Mouse (Mus musculus): ENCODE data around the gene Zfp511. TPM values are rescaled to one million over a fixed set of nuclear protein-coding genes. Genes with fewer than 3 reads are reported as not detected.
A peak's percentile ranks its signal among the peaks of the same experiment; 100 is the strongest.

Zfp511 gene
- total RNA-seq, 1 experiment, result 27.1 TPM

DNA sequence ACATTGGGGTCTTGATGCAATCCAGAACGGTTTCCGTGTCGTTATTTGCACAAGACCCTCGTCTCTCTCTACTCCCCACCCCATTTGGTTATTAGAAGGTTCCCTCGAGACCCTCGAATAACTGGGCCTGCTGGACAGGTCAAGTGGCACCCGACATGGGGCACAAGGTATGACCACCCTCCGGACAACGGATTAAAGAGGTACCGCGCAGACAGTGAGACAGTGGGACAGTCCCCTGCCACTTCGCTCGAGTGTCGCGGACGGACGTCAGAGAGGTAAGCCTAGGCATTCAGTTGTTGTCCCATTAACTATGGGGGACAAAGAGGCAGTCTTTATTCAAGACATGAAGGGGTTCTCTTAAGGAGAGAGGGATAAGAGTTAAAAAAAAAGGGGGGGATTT lies 24.9 kb upstream of the Zfp511 start:
- in situ Hi-C loops (cut with MboI; ENCODE audit: low sequenced_read_pairs in 2 of 2, unreplicated experiment in 2 of 2), result no loop called here
- Histone ChIP-seq H3K4me1 (ENCODE audit: control insufficient read depth in 2 of 2, insufficient read depth in 2 of 2, low read length in 2 of 2, poor library complexity in 1 of 2) (no peaks in the 10 kb centered on the region), H3K9me3 (ENCODE audit: control insufficient read depth, insufficient read depth, low read depth, low read length) (peaks cover 11% of the 10 kb centered on the region), H3K27ac (ENCODE audit: insufficient read depth, low read depth, low read length, poor library complexity, severe bottlenecking) (no peak overlapping the region), H3K9ac (ENCODE audit: insufficient read depth, low read depth, low read length, poor library complexity, severe bottlenecking) (no peak overlapping the region), H3K4me3 (ENCODE audit: insufficient read depth in 1 of 2, low read depth in 1 of 2, low read length in 2 of 2, poor library complexity in 1 of 2, severe bottlenecking in 1 of 2) (no peak overlapping the region), H3K36me3 (ENCODE audit: control insufficient read depth, insufficient read depth, low read length, poor library complexity, severe bottlenecking) (peaks cover 9% of the 10 kb centered on the region; the same call in 1 of the 2 replicates)
- TF ChIP-seq MAFK (IDR thresholded peaks at IDR 0.05; ENCODE audit: insufficient read depth, low read depth, low read length), result no peak
- no peak for DNase-seq (ENCODE audit: low read depth, low spot score)

DNA sequence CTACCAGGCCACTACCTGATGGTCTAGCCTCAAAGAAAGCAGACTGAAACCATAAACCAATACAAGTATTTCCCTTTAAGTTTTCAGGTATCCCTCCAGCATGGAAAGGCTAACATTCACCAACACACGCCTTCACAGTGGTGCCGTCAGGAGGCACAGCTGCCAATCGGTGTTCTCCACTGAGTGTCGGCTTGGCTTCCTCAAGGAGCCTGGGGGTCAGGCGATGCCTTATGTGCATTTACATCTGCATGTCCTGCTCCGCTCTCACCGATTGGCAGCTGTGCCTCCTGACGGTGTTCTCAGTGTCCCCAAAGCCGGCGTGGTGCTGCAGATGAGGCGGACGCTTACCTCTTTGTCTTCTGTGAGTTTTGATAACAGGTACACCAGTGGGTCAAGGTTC lies 4.4 kb upstream of the Zfp511 start:
- H3K27ac ChIP-seq (ENCODE audit: insufficient read depth, low read depth, low read length, poor library complexity, severe bottlenecking), result no peak overlapping the region
- DNase-seq (ENCODE audit: low read depth, low spot score), result no peak
- H3K4me1 ChIP-seq (ENCODE audit: control insufficient read depth in 2 of 2, insufficient read depth in 2 of 2, low read length in 2 of 2, poor library complexity in 1 of 2), result peaks cover 0 to 2% of the 10 kb centered on the region in 2 experiments; a peak in 1 of 4 replicates
- peaks cover 46% of the 10 kb centered on the region for H3K36me3 ChIP-seq (ENCODE audit: control insufficient read depth, insufficient read depth, low read length, poor library complexity, severe bottlenecking)
- in situ Hi-C loops (cut with MboI; ENCODE audit: low sequenced_read_pairs in 2 of 2, unreplicated experiment in 2 of 2), result no loop called here
- H3K9me3 ChIP-seq (ENCODE audit: control insufficient read depth, insufficient read depth, low read depth, low read length), result peaks cover 4% of the 10 kb centered on the region; the same call in 1 of the 2 replicates
- TF ChIP-seq ZC3H11A (IDR thresholded peaks at IDR 0.05; ENCODE audit: borderline replicate concordance, low read depth, low read length) (no peak), ZNF384 (IDR thresholded peaks at IDR 0.05; ENCODE audit: low read depth, low read length) (no peak), CHD2 (IDR thresholded peaks at IDR 0.05; ENCODE audit: low read depth, low read length) (no peak), HCFC1 (IDR thresholded peaks at IDR 0.05; ENCODE audit: borderline replicate concordance, insufficient read depth, low read length) (no peak), MAFK (IDR thresholded peaks at IDR 0.05; ENCODE audit: insufficient read depth, low read depth, low read length) (no peak)
- no peak overlapping the region for H3K4me3 ChIP-seq (ENCODE audit: insufficient read depth in 1 of 2, low read depth in 1 of 2, low read length in 2 of 2, poor library complexity in 1 of 2, severe bottlenecking in 1 of 2)
- no peak overlapping the region for H3K9ac ChIP-seq (ENCODE audit: insufficient read depth, low read depth, low read length, poor library complexity, severe bottlenecking)

- DNase-seq (ENCODE audit: low read depth, low spot score), result no peak
- peaks cover 46% of the 10 kb centered on the region for H3K36me3 ChIP-seq (ENCODE audit: control insufficient read depth, insufficient read depth, low read length, poor library complexity, severe bottlenecking)
Observed at GRCm38 (mm10) chr7:140032366-140032765, 3.8 kb upstream of the Zfp511 start.

GRCm38 (mm10) chr7:140033386-140033785 lies 2.8 kb upstream of the Zfp511 start:
- no peak for DNase-seq (ENCODE audit: low read depth, low spot score)
- Histone ChIP-seq H3K9me3 (ENCODE audit: control insufficient read depth, insufficient read depth, low read depth, low read length) (peaks cover 2% of the 10 kb centered on the region; the same call in 1 of the 2 replicates), H3K9ac (ENCODE audit: insufficient read depth, low read depth, low read length, poor library complexity, severe bottlenecking) (no peak overlapping the region), H3K4me1 (ENCODE audit: control insufficient read depth in 2 of 2, insufficient read depth in 2 of 2, low read length in 2 of 2, poor library complexity in 1 of 2) (peaks cover 0 to 5% of the 10 kb centered on the region in 2 experiments; a peak in 1 of 4 replicates), H3K36me3 (ENCODE audit: control insufficient read depth, insufficient read depth, low read length, poor library complexity, severe bottlenecking) (peaks cover 41% of the 10 kb centered on the region), H3K27ac (ENCODE audit: insufficient read depth, low read depth, low read length, poor library complexity, severe bottlenecking) (no peak overlapping the region), H3K4me3 (ENCODE audit: insufficient read depth in 1 of 2, low read depth in 1 of 2, low read length in 2 of 2, poor library complexity in 1 of 2, severe bottlenecking in 1 of 2) (no peak overlapping the region)
- in situ Hi-C loops (cut with MboI; ENCODE audit: low sequenced_read_pairs in 2 of 2, unreplicated experiment in 2 of 2), result no loop called here
- TF ChIP-seq ZNF384 (IDR thresholded peaks at IDR 0.05; ENCODE audit: low read depth, low read length), result no peak

More at GRCm38 (mm10) chr7:140032366-140032765, 3.8 kb upstream of the Zfp511 start:
- Histone ChIP-seq H3K9me3 (ENCODE audit: control insufficient read depth, insufficient read depth, low read depth, low read length) (peaks cover 4% of the 10 kb centered on the region; the same call in 1 of the 2 replicates), H3K4me1 (ENCODE audit: control insufficient read depth in 2 of 2, insufficient read depth in 2 of 2, low read length in 2 of 2, poor library complexity in 1 of 2) (peaks cover 0 to 5% of the 10 kb centered on the region in 2 experiments; a peak in 1 of 4 replicates), H3K9ac (ENCODE audit: insufficient read depth, low read depth, low read length, poor library complexity, severe bottlenecking) (no peak overlapping the region), H3K4me3 (ENCODE audit: insufficient read depth in 1 of 2, low read depth in 1 of 2, low read length in 2 of 2, poor library complexity in 1 of 2, severe bottlenecking in 1 of 2) (no peak overlapping the region), H3K27ac (ENCODE audit: insufficient read depth, low read depth, low read length, poor library complexity, severe bottlenecking) (no peak overlapping the region; the same call in 1 of the 2 replicates)
- no peak for TF ChIP-seq ZNF384 (IDR thresholded peaks at IDR 0.05; ENCODE audit: low read depth, low read length)
- no peak for TF ChIP-seq HCFC1 (IDR thresholded peaks at IDR 0.05; ENCODE audit: borderline replicate concordance, insufficient read depth, low read length)
- no peak for TF ChIP-seq MAFK (IDR thresholded peaks at IDR 0.05; ENCODE audit: insufficient read depth, low read depth, low read length)
- no peak for TF ChIP-seq CHD2 (IDR thresholded peaks at IDR 0.05; ENCODE audit: low read depth, low read length)
- TF ChIP-seq ZC3H11A (IDR thresholded peaks at IDR 0.05; ENCODE audit: borderline replicate concordance, low read depth, low read length), result no peak
- in situ Hi-C loops (cut with MboI; ENCODE audit: low sequenced_read_pairs in 2 of 2, unreplicated experiment in 2 of 2), result no loop called here

DNA sequence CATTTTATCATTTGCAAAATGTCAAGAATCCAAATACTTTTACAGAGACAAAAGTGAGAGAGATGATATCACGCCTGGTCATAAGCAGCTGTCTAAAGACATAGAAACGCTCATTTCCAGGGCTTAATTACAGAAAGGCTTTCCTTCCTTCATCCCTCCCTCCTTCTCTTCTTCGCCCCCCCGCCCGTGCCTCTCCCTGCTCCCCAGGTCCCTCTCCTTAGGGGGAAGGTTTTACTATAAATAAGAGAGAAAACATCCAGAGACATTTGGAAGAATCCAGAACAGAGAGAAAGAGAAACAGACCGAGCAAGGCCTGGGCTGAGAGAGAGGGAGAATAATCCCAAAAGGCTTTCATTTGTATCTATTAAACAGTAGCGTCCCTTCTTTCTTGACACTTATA lies 735 bp upstream of the Zfp511 start:
- peak overlapping the region; percentile 93 for H3K9ac ChIP-seq (ENCODE audit: insufficient read depth, low read depth, low read length, poor library complexity, severe bottlenecking)
- DNase-seq (ENCODE audit: low read depth, low spot score), result no peak
- H3K4me3 ChIP-seq (ENCODE audit: insufficient read depth in 1 of 2, low read depth in 1 of 2, low read length in 2 of 2, poor library complexity in 1 of 2, severe bottlenecking in 1 of 2), result peak overlapping the region; percentile 89 to 95
- H3K27ac ChIP-seq (ENCODE audit: insufficient read depth, low read depth, low read length, poor library complexity, severe bottlenecking), result no peak overlapping the region; the same call in 1 of the 2 replicates
- H3K4me1 ChIP-seq (ENCODE audit: control insufficient read depth in 2 of 2, insufficient read depth in 2 of 2, low read length in 2 of 2, poor library complexity in 1 of 2), result peaks cover 0 to 5% of the 10 kb centered on the region in 2 experiments; a peak in 1 of 4 replicates
- H3K9me3 ChIP-seq (ENCODE audit: control insufficient read depth, insufficient read depth, low read depth, low read length), result no peaks in the 10 kb centered on the region
- TF ChIP-seq ZNF384 (IDR thresholded peaks at IDR 0.05; ENCODE audit: low read depth, low read length) (no peak), MAFK (IDR thresholded peaks at IDR 0.05; ENCODE audit: insufficient read depth, low read depth, low read length) (no peak), HCFC1 (IDR thresholded peaks at IDR 0.05; ENCODE audit: borderline replicate concordance, insufficient read depth, low read length) (no peak), CHD2 (IDR thresholded peaks at IDR 0.05; ENCODE audit: low read depth, low read length) (no peak), ZC3H11A (IDR thresholded peaks at IDR 0.05; ENCODE audit: borderline replicate concordance, low read depth, low read length) (no peak)
- H3K36me3 ChIP-seq (ENCODE audit: control insufficient read depth, insufficient read depth, low read length, poor library complexity, severe bottlenecking), result peaks cover 27% of the 10 kb centered on the region
- in situ Hi-C loops (cut with MboI; ENCODE audit: low sequenced_read_pairs in 2 of 2, unreplicated experiment in 2 of 2), result no loop called here

All from ES-E14 (cell line).